Mouse (Mus musculus): ENCODE measurements around the gene Xpo5. TPM values are rescaled to one million over a fixed set of nuclear protein-coding genes. Genes with fewer than 3 reads are reported as not detected.

Gene Xpo5
- total and polyA plus RNA-seq, 3 experiments: 44.7 to 56.3 (median 55.1) TPM

- Histone ChIP-seq H3K4me1 (ENCODE audit: control insufficient read depth in 1 of 2, insufficient read depth in 2 of 2) (peaks cover 3 to 12% of the 10 kb centered on the region in 2 experiments), H3K36me3 (replicated peaks in 1 of 2; ENCODE audit: control insufficient read depth in 1 of 2, insufficient read depth in 1 of 2, low read length in 1 of 2) (peaks cover 75 to 94% of the 10 kb centered on the region in 2 experiments), H3K9me3 (replicated peaks; ENCODE audit: low read length) (no peaks in the 10 kb centered on the region), H3K9ac (ENCODE audit: insufficient read depth, low read depth) (no peak overlapping the region), H3K4me3 (replicated peaks in 1 of 3; ENCODE audit: low read depth in 2 of 3, low read length in 2 of 3, poor library complexity in 1 of 3) (no peak overlapping the region), H3K27ac (ENCODE audit: insufficient read depth, low read depth) (no peak overlapping the region), H3K79me2 (replicated peaks; ENCODE audit: control insufficient read depth, extremely low read depth, insufficient read depth, poor library complexity, severe bottlenecking) (peaks cover 13% of the 10 kb centered on the region), H3K27me3 (replicated peaks) (no peaks in the 10 kb centered on the region), H3K4me2 (ENCODE audit: insufficient read depth, low read depth, poor library complexity, severe bottlenecking) (no peak overlapping the region)
- dilution Hi-C loops (cut with MboI; ENCODE audit: extremely low pct_ligation_motif_present, extremely low pct_unique_long_range_greater_than_20kb, low sequenced_read_pairs) (no loop called here), in situ Hi-C loops (cut with MboI; ENCODE audit: low pct_ligation_motif_present, low pct_unique_long_range_greater_than_20kb, low sequenced_read_pairs) (loop anchor here (25.0 kb wide), 1 partner anchor 745 kb away; no protein-coding TSS in a partner anchor)
- DNase-seq (ENCODE audit: extremely low read depth): no peak
- TF ChIP-seq CHD2 (IDR thresholded peaks at IDR 0.05; ENCODE audit: low read length) (no peak), POLR2A (IDR thresholded peaks at IDR 0.05; ENCODE audit: low read depth, low read length) (peak; percentile 32; the same call in 1 of the 2 replicates), BHLHE40 (IDR thresholded peaks at IDR 0.05; ENCODE audit: low read depth, low read length) (no peak), JUN (IDR thresholded peaks at IDR 0.05; ENCODE audit: insufficient read depth, low read depth, low read length) (no peak), RCOR1 (conservative IDR thresholded peaks at IDR 0.05; ENCODE audit: low read depth, low read length) (no peak), CTCF (conservative IDR thresholded peaks at IDR 0.05 in 1 of 2, IDR thresholded peaks at IDR 0.05 in 1 of 2; ENCODE audit: low read depth in 2 of 2, low read length in 2 of 2) (no peak)
These were observed 39.7 kb downstream of the Xpo5 start for GRCm38 (mm10) chr17:46242274-46242673.

- dilution Hi-C loops (cut with MboI; ENCODE audit: extremely low pct_ligation_motif_present, extremely low pct_unique_long_range_greater_than_20kb, low sequenced_read_pairs): no loop called here
- DNase-seq (ENCODE audit: extremely low read depth): no peak
- no peak overlapping the region for H3K27ac ChIP-seq (ENCODE audit: insufficient read depth, low read depth)
- no peaks in the 10 kb centered on the region for H3K9me3 ChIP-seq (replicated peaks; ENCODE audit: low read length)
- H3K4me3 ChIP-seq (replicated peaks in 1 of 3; ENCODE audit: low read depth in 2 of 3, low read length in 2 of 3, poor library complexity in 1 of 3): no peak overlapping the region
- no peak overlapping the region for H3K9ac ChIP-seq (ENCODE audit: insufficient read depth, low read depth)
- peaks cover 71 to 87% of the 10 kb centered on the region in 2 experiments for H3K36me3 ChIP-seq (replicated peaks in 1 of 2; ENCODE audit: control insufficient read depth in 1 of 2, insufficient read depth in 1 of 2, low read length in 1 of 2)
- no peak overlapping the region for H3K4me2 ChIP-seq (ENCODE audit: insufficient read depth, low read depth, poor library complexity, severe bottlenecking)
- in situ Hi-C loops (cut with MboI; ENCODE audit: low pct_ligation_motif_present, low pct_unique_long_range_greater_than_20kb, low sequenced_read_pairs): loop anchor here (25.0 kb wide), 1 partner anchor 744 kb away; no protein-coding TSS in a partner anchor
- peaks cover 17% of the 10 kb centered on the region for H3K79me2 ChIP-seq (replicated peaks; ENCODE audit: control insufficient read depth, extremely low read depth, insufficient read depth, poor library complexity, severe bottlenecking)
- no peaks in the 10 kb centered on the region for H3K27me3 ChIP-seq (replicated peaks)
- H3K4me1 ChIP-seq (ENCODE audit: control insufficient read depth in 1 of 2, insufficient read depth in 2 of 2): peaks cover 3 to 12% of the 10 kb centered on the region in 2 experiments
- TF ChIP-seq CTCF (conservative IDR thresholded peaks at IDR 0.05 in 1 of 2, IDR thresholded peaks at IDR 0.05 in 1 of 2; ENCODE audit: low read depth in 2 of 2, low read length in 2 of 2) (no peak), POLR2AphosphoS2 (IDR thresholded peaks at IDR 0.05; ENCODE audit: low read depth, low read length) (0 out of 2 replicates have a peak, but pooled peaks have one; percentile 29), MEF2A (IDR thresholded peaks at IDR 0.05; ENCODE audit: borderline replicate concordance, low read depth, low read length) (no peak)
These were observed 40.4 kb downstream of the Xpo5 start for GRCm38 (mm10) chr17:46242993-46243392.

GRCm38 (mm10) chr17:46243624-46244023 lies 41.0 kb downstream of the Xpo5 start:
- in situ Hi-C loops (cut with MboI; ENCODE audit: low pct_ligation_motif_present, low pct_unique_long_range_greater_than_20kb, low sequenced_read_pairs): loop anchor here (25.0 kb wide), 1 partner anchor 744 kb away; no protein-coding TSS in a partner anchor

More at GRCm38 (mm10) chr17:46243624-46244023, 41.0 kb downstream of the Xpo5 start:
- Histone ChIP-seq H3K9me3 (replicated peaks; ENCODE audit: low read length) (no peaks in the 10 kb centered on the region), H3K27ac (ENCODE audit: insufficient read depth, low read depth) (no peak overlapping the region), H3K36me3 (replicated peaks in 1 of 2; ENCODE audit: control insufficient read depth in 1 of 2, insufficient read depth in 1 of 2, low read length in 1 of 2) (peaks cover 66 to 82% of the 10 kb centered on the region in 2 experiments), H3K79me2 (replicated peaks; ENCODE audit: control insufficient read depth, extremely low read depth, insufficient read depth, poor library complexity, severe bottlenecking) (peaks cover 23% of the 10 kb centered on the region), H3K4me1 (ENCODE audit: control insufficient read depth in 1 of 2, insufficient read depth in 2 of 2) (peaks cover 3 to 12% of the 10 kb centered on the region in 2 experiments), H3K4me2 (ENCODE audit: insufficient read depth, low read depth, poor library complexity, severe bottlenecking) (no peak overlapping the region), H3K9ac (ENCODE audit: insufficient read depth, low read depth) (no peak overlapping the region), H3K27me3 (replicated peaks) (no peaks in the 10 kb centered on the region), H3K4me3 (replicated peaks in 1 of 3; ENCODE audit: low read depth in 2 of 3, low read length in 2 of 3, poor library complexity in 1 of 3) (no peak overlapping the region)
- TF ChIP-seq NELFE (IDR thresholded peaks at IDR 0.05; ENCODE audit: low read depth, low read length): no peak
- no peak for TF ChIP-seq ZNF384 (IDR thresholded peaks at IDR 0.05; ENCODE audit: low read depth, low read length)
- TF ChIP-seq IRF4 (IDR thresholded peaks at IDR 0.05; ENCODE audit: low read depth, low read length): no peak
- no peak for TF ChIP-seq SMC3 (IDR thresholded peaks at IDR 0.05; ENCODE audit: low read depth, low read length)
- no peak for TF ChIP-seq BHLHE40 (IDR thresholded peaks at IDR 0.05; ENCODE audit: low read depth, low read length)
- TF ChIP-seq POLR2AphosphoS2 (IDR thresholded peaks at IDR 0.05; ENCODE audit: low read depth, low read length): no peak
- TF ChIP-seq TCF12 (IDR thresholded peaks at IDR 0.05; ENCODE audit: low read depth, low read length): no peak
- TF ChIP-seq JUN (IDR thresholded peaks at IDR 0.05; ENCODE audit: insufficient read depth, low read depth, low read length): no peak
- TF ChIP-seq MEF2A (IDR thresholded peaks at IDR 0.05; ENCODE audit: borderline replicate concordance, low read depth, low read length): no peak
- TF ChIP-seq MAFK (IDR thresholded peaks at IDR 0.05; ENCODE audit: insufficient replicate concordance, low read length): no peak
- no peak for TF ChIP-seq ZKSCAN1 (IDR thresholded peaks at IDR 0.05; ENCODE audit: borderline replicate concordance, low read depth, low read length)
- no peak for TF ChIP-seq CHD1 (IDR thresholded peaks at IDR 0.05; ENCODE audit: low read depth, low read length)
- TF ChIP-seq UBTF (IDR thresholded peaks at IDR 0.05; ENCODE audit: low read depth, low read length): no peak
- no peak for TF ChIP-seq CTCF (conservative IDR thresholded peaks at IDR 0.05 in 1 of 2, IDR thresholded peaks at IDR 0.05 in 1 of 2; ENCODE audit: low read depth in 2 of 2, low read length in 2 of 2)
- no peak for TF ChIP-seq SIN3A (IDR thresholded peaks at IDR 0.05; ENCODE audit: low read length)
- no peak for TF ChIP-seq USF1 (IDR thresholded peaks at IDR 0.05; ENCODE audit: low read depth, low read length)
- no peak for TF ChIP-seq MXI1 (IDR thresholded peaks at IDR 0.05; ENCODE audit: low read depth, low read length)
- TF ChIP-seq ZMIZ1 (IDR thresholded peaks at IDR 0.05; ENCODE audit: low read depth, low read length): no peak
- no peak for DNase-seq (ENCODE audit: extremely low read depth)
- dilution Hi-C loops (cut with MboI; ENCODE audit: extremely low pct_ligation_motif_present, extremely low pct_unique_long_range_greater_than_20kb, low sequenced_read_pairs): no loop called here

Measured in CH12.LX (cell line).